Mouse (Mus musculus): Measurements from ENCODE around the gene Adgrv1. TPM values are rescaled to one million over a fixed set of nuclear protein-coding genes. Genes with fewer than 3 reads are reported as not detected.
"Not testable (repeated sequence)": the region's sequence is repeated elsewhere in the genome, so short reads cannot be mapped to it uniquely, and the experiment has no call there.

Adgrv1 gene
- polyA plus RNA-seq, 1 experiment from 2014 or later: 0.66 TPM

- no peak overlapping the region for H3K9ac ChIP-seq
- no peaks in the 10 kb centered on the region for H3K27me3 ChIP-seq (replicated peaks)
- no peak overlapping the region for H3K4me3 ChIP-seq
- no peaks in the 10 kb centered on the region for H3K36me3 ChIP-seq
- no peaks in the 10 kb centered on the region for H3K9me3 ChIP-seq
- 79% methylated on average over 2 of the region's 2 CpGs for WGBS
- ATAC-seq (ENCODE audit: extremely low read depth, insufficient number of reproducible peaks, low FRiP score, low TSS enrichment): no peak
- no peak overlapping the region for H3K4me2 ChIP-seq
- H3K4me1 ChIP-seq: no peaks in the 10 kb centered on the region
- no peak overlapping the region for H3K27ac ChIP-seq (replicated peaks)
Measured at GRCm38 (mm10) chr13:81278669-81279350, 354.1 kb downstream of the Adgrv1 start.

- H3K27ac ChIP-seq (replicated peaks): no peak overlapping the region
- H3K4me1 ChIP-seq: no peaks in the 10 kb centered on the region
- no peak overlapping the region for H3K4me3 ChIP-seq
- 70% methylated on average over 1 of the region's 1 CpGs for WGBS
- H3K36me3 ChIP-seq: no peaks in the 10 kb centered on the region
- H3K9ac ChIP-seq: no peak overlapping the region
- ATAC-seq (ENCODE audit: extremely low read depth, insufficient number of reproducible peaks, low FRiP score, low TSS enrichment): no peak
- no peaks in the 10 kb centered on the region for H3K9me3 ChIP-seq
- H3K27me3 ChIP-seq (replicated peaks): no peaks in the 10 kb centered on the region
- H3K4me2 ChIP-seq: no peak overlapping the region
Measured at GRCm38 (mm10) chr13:81273837-81274236, 359.1 kb downstream of the Adgrv1 start.

GRCm38 (mm10) chr13:81270396-81270795, 362.6 kb downstream of the Adgrv1 start:
- H3K27me3 ChIP-seq (replicated peaks): no peaks in the 10 kb centered on the region
- H3K4me2 ChIP-seq: no peak overlapping the region
- no peaks in the 10 kb centered on the region for H3K9me3 ChIP-seq
- H3K4me1 ChIP-seq: no peaks in the 10 kb centered on the region
- no peak for ATAC-seq (ENCODE audit: extremely low read depth, insufficient number of reproducible peaks, low FRiP score, low TSS enrichment)
- 73% methylated on average over 6 of the region's 6 CpGs for WGBS
- H3K36me3 ChIP-seq: no peaks in the 10 kb centered on the region
- no peak overlapping the region for H3K27ac ChIP-seq (replicated peaks)
- no peak overlapping the region for H3K4me3 ChIP-seq
- H3K9ac ChIP-seq: no peak overlapping the region

GRCm38 (mm10) chr13:81269056-81269455, 363.9 kb downstream of the Adgrv1 start:
- no peaks in the 10 kb centered on the region for H3K4me1 ChIP-seq
- no peak overlapping the region for H3K27ac ChIP-seq (replicated peaks)
- no peak overlapping the region for H3K4me3 ChIP-seq
- H3K9ac ChIP-seq: no peak overlapping the region
- no peaks in the 10 kb centered on the region for H3K9me3 ChIP-seq
- no peak for ATAC-seq (ENCODE audit: extremely low read depth, insufficient number of reproducible peaks, low FRiP score, low TSS enrichment)
- no peak overlapping the region for H3K4me2 ChIP-seq
- no peaks in the 10 kb centered on the region for H3K36me3 ChIP-seq
- 68% methylated on average over 6 of the region's 6 CpGs for WGBS
- H3K27me3 ChIP-seq (replicated peaks): no peaks in the 10 kb centered on the region

- H3K4me1 ChIP-seq; H3K4me2 ChIP-seq; ATAC-seq (ENCODE audit: extremely low read depth, insufficient number of reproducible peaks, low FRiP score, low TSS enrichment): not testable (repeated sequence)
Measured at GRCm38 (mm10) chr13:81267489-81267888, 365.5 kb downstream of the Adgrv1 start.

GRCm38 (mm10) chr13:81264465-81264864, 368.5 kb downstream of the Adgrv1 start:
- Histone ChIP-seq H3K36me3 (no peaks in the 10 kb centered on the region), H3K9me3 (no peaks in the 10 kb centered on the region), H3K4me1 (no peaks in the 10 kb centered on the region), H3K4me3 (no peak overlapping the region), H3K4me2 (no peak overlapping the region), H3K27me3 (replicated peaks) (no peaks in the 10 kb centered on the region), H3K27ac (replicated peaks) (no peak overlapping the region), H3K9ac (no peak overlapping the region)
- no peak for ATAC-seq (ENCODE audit: extremely low read depth, insufficient number of reproducible peaks, low FRiP score, low TSS enrichment)
- 68% methylated on average over 1 of the region's 1 CpGs for WGBS

More at GRCm38 (mm10) chr13:81267489-81267888, 365.5 kb downstream of the Adgrv1 start:
- not testable (repeated sequence) for H3K27ac ChIP-seq (replicated peaks); H3K9me3 ChIP-seq; H3K9ac ChIP-seq; H3K4me3 ChIP-seq; H3K27me3 ChIP-seq (replicated peaks); H3K36me3 ChIP-seq
- WGBS: 70% methylated on average over 4 of the region's 4 CpGs

GRCm38 (mm10) chr13:81241181-81241580, 391.8 kb downstream of the Adgrv1 start:
- H3K9ac ChIP-seq: no peak overlapping the region
- no peak for ATAC-seq (ENCODE audit: extremely low read depth, insufficient number of reproducible peaks, low FRiP score, low TSS enrichment)
- no peaks in the 10 kb centered on the region for H3K36me3 ChIP-seq
- H3K27me3 ChIP-seq (replicated peaks): no peaks in the 10 kb centered on the region
- no peak overlapping the region for H3K4me3 ChIP-seq
- no peak overlapping the region for H3K4me2 ChIP-seq
- no peaks in the 10 kb centered on the region for H3K4me1 ChIP-seq
- 70% methylated on average over 2 of the region's 2 CpGs for WGBS
- H3K27ac ChIP-seq (replicated peaks): no peak overlapping the region
- no peaks in the 10 kb centered on the region for H3K9me3 ChIP-seq

GRCm38 (mm10) chr13:81239836-81240235, 393.1 kb downstream of the Adgrv1 start:
- WGBS: 90% methylated on average over 10 of the region's 10 CpGs

GRCm38 (mm10) chr13:81239427-81239826, 393.5 kb downstream of the Adgrv1 start:
- no peak overlapping the region for H3K27ac ChIP-seq (replicated peaks)
- WGBS: 78% methylated on average over 3 of the region's 3 CpGs
- no peak for ATAC-seq (ENCODE audit: extremely low read depth, insufficient number of reproducible peaks, low FRiP score, low TSS enrichment)
- H3K27me3 ChIP-seq (replicated peaks): no peaks in the 10 kb centered on the region
- no peak overlapping the region for H3K4me2 ChIP-seq
- H3K4me1 ChIP-seq: no peaks in the 10 kb centered on the region
- no peak overlapping the region for H3K4me3 ChIP-seq
- no peak overlapping the region for H3K9ac ChIP-seq
- H3K9me3 ChIP-seq: no peaks in the 10 kb centered on the region
- no peaks in the 10 kb centered on the region for H3K36me3 ChIP-seq

More at GRCm38 (mm10) chr13:81239836-81240235, 393.1 kb downstream of the Adgrv1 start:
- Histone ChIP-seq H3K4me1 (no peaks in the 10 kb centered on the region), H3K4me2 (no peak overlapping the region), H3K4me3 (no peak overlapping the region), H3K27me3 (replicated peaks) (no peaks in the 10 kb centered on the region), H3K9ac (no peak overlapping the region), H3K9me3 (no peaks in the 10 kb centered on the region), H3K36me3 (no peaks in the 10 kb centered on the region), H3K27ac (replicated peaks) (no peak overlapping the region)
- no peak for ATAC-seq (ENCODE audit: extremely low read depth, insufficient number of reproducible peaks, low FRiP score, low TSS enrichment)

GRCm38 (mm10) chr13:81238855-81239254, 394.1 kb downstream of the Adgrv1 start:
- Histone ChIP-seq H3K27ac (replicated peaks) (no peak overlapping the region), H3K4me2 (no peak overlapping the region), H3K36me3 (no peaks in the 10 kb centered on the region), H3K4me1 (no peaks in the 10 kb centered on the region), H3K4me3 (no peak overlapping the region), H3K9me3 (no peaks in the 10 kb centered on the region), H3K9ac (no peak overlapping the region), H3K27me3 (replicated peaks) (no peaks in the 10 kb centered on the region)
- no peak for ATAC-seq (ENCODE audit: extremely low read depth, insufficient number of reproducible peaks, low FRiP score, low TSS enrichment)
- 76% methylated on average over 7 of the region's 7 CpGs for WGBS

GRCm38 (mm10) chr13:81237947-81238346, 395.0 kb downstream of the Adgrv1 start:
- no peaks in the 10 kb centered on the region for H3K4me1 ChIP-seq
- 75% methylated on average over 5 of the region's 5 CpGs for WGBS
- ATAC-seq (ENCODE audit: extremely low read depth, insufficient number of reproducible peaks, low FRiP score, low TSS enrichment): no peak

GRCm38 (mm10) chr13:81236758-81237395, 396.1 kb downstream of the Adgrv1 start:
- Histone ChIP-seq H3K36me3 (no peaks in the 10 kb centered on the region), H3K27me3 (replicated peaks) (no peaks in the 10 kb centered on the region), H3K4me2 (no peak overlapping the region), H3K4me3 (no peak overlapping the region), H3K9me3 (no peaks in the 10 kb centered on the region), H3K4me1 (no peaks in the 10 kb centered on the region), H3K9ac (no peak overlapping the region), H3K27ac (replicated peaks) (no peak overlapping the region)
- WGBS: 56% methylated on average over 3 of the region's 3 CpGs
- no peak for ATAC-seq (ENCODE audit: extremely low read depth, insufficient number of reproducible peaks, low FRiP score, low TSS enrichment)

More at GRCm38 (mm10) chr13:81237947-81238346, 395.0 kb downstream of the Adgrv1 start:
- H3K4me2 ChIP-seq: no peak overlapping the region
- H3K4me3 ChIP-seq: no peak overlapping the region
- no peak overlapping the region for H3K27ac ChIP-seq (replicated peaks)
- no peaks in the 10 kb centered on the region for H3K9me3 ChIP-seq
- H3K36me3 ChIP-seq: no peaks in the 10 kb centered on the region
- H3K9ac ChIP-seq: no peak overlapping the region
- H3K27me3 ChIP-seq (replicated peaks): no peaks in the 10 kb centered on the region

Data from heart, embryonic 13.5 days (tissue).